Mouse (Mus musculus) granulocyte monocyte progenitor cell, adult 5-6 weeks (primary cell): Measurements from ENCODE around the gene Arsa. TPM values are rescaled to one million over a fixed set of nuclear protein-coding genes. Genes with fewer than 3 reads are reported as not detected.

ENCODE experiments used
- ATAC-seq: replicated peaks from 2 replicates; pipeline ENCODE4 v1.8.0; 2016; ENCODE audit warnings: mild to moderate bottlenecking, moderate TSS enrichment, inconsistent platforms; ENCODE audit not compliant: poor library complexity, severe bottlenecking
- total RNA-seq, 2 experiments: library from RNA; stranded (forward) in 1 of 2; stranded (reverse) in 1 of 2; fragments of 200-712, 200-1000 nt in 1 of 2; fragments of >200 nt in 1 of 2; fragmentation: Nextera tagmentation in 1 of 2; gene quantifications; 2 replicates each; pipeline ENCODE4 v1.2.3; 2014 to 2017

Arsa gene
- total RNA-seq, 2 experiments from 2014 or later: 21.4 to 30.3 TPM

DNA sequence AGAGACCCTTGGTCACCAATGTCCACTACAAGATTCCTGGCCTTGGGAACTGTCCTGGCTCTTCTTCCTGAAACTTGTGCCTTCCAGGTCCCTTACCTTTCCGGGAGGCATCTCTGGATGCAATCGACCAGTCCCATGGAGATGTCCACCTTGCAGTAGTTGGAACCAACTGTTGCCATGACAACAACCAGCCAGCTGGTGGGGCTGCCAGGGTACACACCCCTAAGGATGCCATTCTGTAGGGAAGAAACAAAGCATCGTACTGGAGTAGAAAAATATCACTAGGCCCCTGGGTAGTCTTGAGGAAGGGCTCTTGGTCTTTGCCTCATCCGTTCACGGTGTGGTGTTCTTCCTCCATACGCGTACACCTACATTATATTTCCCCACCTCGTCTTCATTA lies 52.6 kb downstream of the Arsa start:
- ATAC-seq: no peak

Other genes with a start within 250 kb of the Arsa start
- 88.1 and 131 TPM in 2 replicates for gene Sbf1, start 162.1 kb downstream of the Arsa start, total RNA-seq (2014; fragmentation: Nextera tagmentation)
- gene Sbf1, start 162.1 kb downstream of the Arsa start, total RNA-seq (2017): 43.1 and 52.0 TPM in 2 replicates
- gene Adm2, start 154.7 kb downstream of the Arsa start, total RNA-seq (2014; fragmentation: Nextera tagmentation): not detected in 2 replicates
- not detected in 2 replicates for gene Adm2, start 154.7 kb downstream of the Arsa start, total RNA-seq (2017)
- gene Miox, start 143.0 kb downstream of the Arsa start, total RNA-seq (2014; fragmentation: Nextera tagmentation): not detected in 2 replicates
- not detected in 2 replicates for gene Miox, start 143.0 kb downstream of the Arsa start, total RNA-seq (2017)
- 15.4 and 22.3 TPM in 2 replicates for gene Lmf2, start 121.8 kb downstream of the Arsa start, total RNA-seq (2014; fragmentation: Nextera tagmentation)
- 8.9 and 11.0 TPM in 2 replicates for gene Lmf2, start 121.8 kb downstream of the Arsa start, total RNA-seq (2017)
- 87.4 and 136 TPM in 2 replicates for gene Ncaph2, start 121.7 kb downstream of the Arsa start, total RNA-seq (2014; fragmentation: Nextera tagmentation)
- 92.2 and 118 TPM in 2 replicates for gene Ncaph2, start 121.7 kb downstream of the Arsa start, total RNA-seq (2017)
- gene Sco2, start 103.6 kb downstream of the Arsa start, total RNA-seq (2014; fragmentation: Nextera tagmentation): 12.4 and 27.5 TPM in 2 replicates
- gene Sco2, start 103.6 kb downstream of the Arsa start, total RNA-seq (2017): 22.7 and 31.5 TPM in 2 replicates
- not detected in 2 replicates for gene Tymp, start 100.4 kb downstream of the Arsa start, total RNA-seq (2014; fragmentation: Nextera tagmentation)
- gene Tymp, start 100.4 kb downstream of the Arsa start, total RNA-seq (2017): 0.43 and 1.1 TPM in 2 replicates
- 3.1 and 4.2 TPM in 2 replicates for gene Odf3b, start 98.1 kb downstream of the Arsa start, total RNA-seq (2014; fragmentation: Nextera tagmentation)
- gene Odf3b, start 98.1 kb downstream of the Arsa start, total RNA-seq (2017): 0.46 TPM in 1 of 2 replicates, not detected in the other
- not detected in 2 replicates for gene Klhdc7b, start 92.5 kb downstream of the Arsa start, total RNA-seq (2014; fragmentation: Nextera tagmentation)
- 0.13 TPM in 1 of 2 replicates, not detected in the other for gene Klhdc7b, start 92.5 kb downstream of the Arsa start, total RNA-seq (2017)
- gene Syce3, start 66.9 kb downstream of the Arsa start, total RNA-seq (2014; fragmentation: Nextera tagmentation): not detected in 2 replicates
- gene Syce3, start 66.9 kb downstream of the Arsa start, total RNA-seq (2017): not detected in 2 replicates
- gene Cpt1b, start 51.6 kb downstream of the Arsa start, total RNA-seq (2014; fragmentation: Nextera tagmentation): 2.8 and 2.9 TPM in 2 replicates
- 1.5 TPM in 1 of 2 replicates, not detected in the other for gene Cpt1b, start 51.6 kb downstream of the Arsa start, total RNA-seq (2017)
- not detected in 2 replicates for gene C730034F03Rik, start 47.8 kb downstream of the Arsa start, total RNA-seq (2014; fragmentation: Nextera tagmentation)
- 2.7 and 3.6 TPM in 2 replicates for gene C730034F03Rik, start 47.8 kb downstream of the Arsa start, total RNA-seq (2017)
- not detected in 2 replicates for gene Gm44502, start 47.7 kb downstream of the Arsa start, total RNA-seq (2014; fragmentation: Nextera tagmentation)
- gene Gm44502, start 47.7 kb downstream of the Arsa start, total RNA-seq (2017): 0.82 TPM in 1 of 2 replicates, not detected in the other
- 77.0 and 85.0 TPM in 2 replicates for gene Chkb, start 47.5 kb downstream of the Arsa start, total RNA-seq (2014; fragmentation: Nextera tagmentation)
- gene Chkb, start 47.5 kb downstream of the Arsa start, total RNA-seq (2017): 25.3 and 27.7 TPM in 2 replicates
- gene Mapk8ip2, start 23.5 kb downstream of the Arsa start, total RNA-seq (2014; fragmentation: Nextera tagmentation): not detected in 2 replicates
- gene Mapk8ip2, start 23.5 kb downstream of the Arsa start, total RNA-seq (2017): not detected in 2 replicates
- 0.34 and 0.58 TPM in 2 replicates for gene Shank3, start 22.2 kb upstream of the Arsa start, total RNA-seq (2014; fragmentation: Nextera tagmentation)
- 0.26 and 0.47 TPM in 2 replicates for gene Shank3, start 22.2 kb upstream of the Arsa start, total RNA-seq (2017)
- gene Acr, start 90.9 kb upstream of the Arsa start, total RNA-seq (2014; fragmentation: Nextera tagmentation): not detected in 2 replicates
- not detected in 2 replicates for gene Acr, start 90.9 kb upstream of the Arsa start, total RNA-seq (2017)
- gene Rabl2, start 114.5 kb upstream of the Arsa start, total RNA-seq (2014; fragmentation: Nextera tagmentation): 10.2 and 16.8 TPM in 2 replicates
- 11.1 and 18.9 TPM in 2 replicates for gene Rabl2, start 114.5 kb upstream of the Arsa start, total RNA-seq (2017)